Mouse (Mus musculus): ENCODE data around the gene Akr1c14. TPM values are rescaled to one million over a fixed set of nuclear protein-coding genes. Genes with fewer than 3 reads are reported as not detected.
"Not testable (repeated sequence)": the region's sequence is repeated elsewhere in the genome, so short reads cannot be mapped to it uniquely, and the experiment has no call there.

Gene Akr1c14
- total RNA-seq, 2 experiments from 2014 or later = not detected

DNA sequence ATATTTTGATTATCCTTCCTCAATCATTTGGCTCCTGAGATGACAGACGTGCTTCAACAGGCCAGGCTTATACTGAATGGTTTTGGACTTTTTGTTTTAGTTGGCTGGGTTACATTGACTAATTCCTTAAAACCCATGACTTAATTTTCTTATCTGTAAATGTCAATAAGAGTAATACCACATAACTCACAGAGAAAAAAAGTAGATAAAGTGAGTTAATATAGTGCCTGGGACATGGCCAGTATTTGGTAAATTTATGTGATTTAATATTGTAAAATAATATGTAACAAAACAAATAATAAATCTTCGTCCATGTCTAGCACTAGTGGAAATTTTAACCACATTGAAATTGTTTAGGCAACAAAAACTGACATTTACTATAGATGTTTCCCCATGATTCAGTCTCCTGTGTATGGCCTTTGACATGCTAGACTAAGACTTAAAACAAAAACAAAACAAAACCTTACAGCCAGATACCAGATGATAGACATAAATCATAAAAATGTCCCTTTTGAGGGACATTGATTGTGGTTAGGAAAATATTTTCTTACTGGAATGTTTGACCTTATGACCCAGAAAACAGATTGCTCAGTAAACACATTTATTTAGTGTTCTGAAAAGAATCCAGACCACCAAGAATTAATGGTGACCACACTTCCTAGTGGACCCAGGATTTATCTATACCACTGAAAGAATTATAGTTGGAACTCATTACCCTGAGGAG is 70.5 kb downstream of the Akr1c14 start:
- ATAC-seq (replicated peaks; ENCODE audit: poor library complexity, severe bottlenecking) = no peak

DNA sequence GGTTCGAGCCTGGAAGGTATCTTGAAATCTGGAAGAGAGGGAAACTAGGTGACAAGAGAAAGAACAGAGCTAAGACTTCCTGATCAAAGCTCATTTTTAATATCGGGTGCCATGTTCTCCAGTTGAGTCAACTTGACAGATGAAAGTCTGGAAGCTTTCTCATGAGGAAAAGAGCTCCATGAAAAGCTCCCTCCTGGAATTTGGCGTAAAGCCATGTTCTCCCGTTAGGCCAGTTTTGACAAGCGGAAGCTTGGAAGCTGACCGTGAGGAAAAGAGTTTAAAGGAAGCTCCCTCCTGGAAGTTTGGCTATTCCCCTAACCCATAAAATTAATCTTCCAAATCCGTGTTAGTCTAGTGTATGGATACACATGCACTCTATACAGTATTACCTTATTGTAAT is 74.3 kb downstream of the Akr1c14 start:
- ATAC-seq (replicated peaks; ENCODE audit: poor library complexity, severe bottlenecking) = no peak

DNA sequence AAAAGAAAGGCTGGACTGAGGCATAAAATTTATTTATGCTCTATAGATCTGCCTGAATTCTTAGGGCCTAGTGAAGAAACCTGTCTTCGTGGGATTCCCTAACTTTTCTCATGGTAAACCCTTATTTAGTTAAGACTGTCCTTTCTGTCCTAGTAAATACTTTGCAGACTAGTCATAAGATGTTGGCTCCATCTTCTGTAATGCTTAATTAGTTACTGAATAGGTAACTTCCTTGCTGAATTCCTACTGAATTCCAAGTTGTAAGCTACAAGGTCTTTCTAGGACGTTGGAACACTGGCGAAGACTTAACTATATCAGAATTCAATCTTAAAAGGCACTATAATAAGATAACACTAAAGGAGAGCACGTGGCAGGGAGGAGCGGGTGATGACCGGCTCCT is 75.7 kb downstream of the Akr1c14 start:
- ATAC-seq (replicated peaks; ENCODE audit: poor library complexity, severe bottlenecking) = not testable (repeated sequence)

DNA sequence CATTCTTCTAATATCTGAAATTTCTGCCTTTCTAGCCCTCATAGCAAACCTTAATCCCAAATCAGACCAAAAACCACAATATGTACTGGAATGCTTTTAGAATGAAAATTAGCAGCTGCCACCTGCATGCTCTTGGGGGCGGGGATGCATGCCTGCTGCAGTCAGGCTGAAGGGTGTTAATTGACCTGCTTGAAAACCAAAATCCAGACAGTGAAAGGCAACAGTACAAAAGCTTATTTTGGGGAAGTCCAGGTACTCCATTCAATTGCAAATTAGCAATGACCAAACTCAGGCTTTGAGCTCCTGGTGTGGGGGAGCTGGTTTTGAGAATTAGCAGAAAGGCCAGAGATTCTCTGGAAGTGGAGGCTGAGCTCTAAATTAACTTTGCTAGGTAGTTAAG is 77.0 kb downstream of the Akr1c14 start:
- ATAC-seq (replicated peaks; ENCODE audit: poor library complexity, severe bottlenecking) = not testable (repeated sequence)

DNA sequence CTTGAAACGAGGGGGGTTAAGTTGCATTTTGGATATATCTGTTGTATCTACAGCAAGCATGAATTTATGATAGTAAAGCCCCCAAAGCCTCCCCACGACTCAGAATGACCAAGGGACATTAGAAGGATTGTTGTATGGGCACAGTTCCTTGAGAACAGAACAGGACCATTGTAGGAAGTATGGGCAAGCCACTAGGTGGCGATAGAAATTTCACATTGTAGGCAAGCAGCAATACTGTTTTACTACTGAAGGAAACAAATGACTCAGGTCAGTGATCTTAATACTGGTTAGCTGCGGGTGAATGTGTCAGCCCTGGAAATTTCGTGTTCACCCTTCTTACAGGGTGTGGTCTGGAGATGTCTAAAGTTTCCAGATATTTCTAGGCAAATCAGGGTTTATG is 80.3 kb downstream of the Akr1c14 start:
- ATAC-seq (replicated peaks; ENCODE audit: poor library complexity, severe bottlenecking) = peak; percentile 81

DNA sequence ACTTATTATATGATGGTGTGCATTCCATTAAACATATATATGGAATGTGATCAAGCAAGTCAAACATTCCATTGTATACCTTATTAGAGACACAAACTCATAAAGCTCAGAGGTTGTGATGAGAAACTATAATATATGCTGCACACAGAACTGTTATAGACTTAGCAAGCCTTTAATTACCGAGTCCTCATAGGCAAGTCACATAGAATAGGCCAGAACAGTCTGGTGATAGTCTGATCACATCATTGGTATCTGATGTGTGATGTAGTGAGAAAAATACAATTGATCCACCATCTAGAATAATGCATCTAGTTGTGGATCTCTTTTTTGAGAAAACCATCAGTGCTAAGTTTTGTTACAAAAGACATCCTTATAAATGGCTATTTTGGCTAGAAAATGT is 82.5 kb downstream of the Akr1c14 start:
- no peak for ATAC-seq (replicated peaks; ENCODE audit: poor library complexity, severe bottlenecking)

DNA sequence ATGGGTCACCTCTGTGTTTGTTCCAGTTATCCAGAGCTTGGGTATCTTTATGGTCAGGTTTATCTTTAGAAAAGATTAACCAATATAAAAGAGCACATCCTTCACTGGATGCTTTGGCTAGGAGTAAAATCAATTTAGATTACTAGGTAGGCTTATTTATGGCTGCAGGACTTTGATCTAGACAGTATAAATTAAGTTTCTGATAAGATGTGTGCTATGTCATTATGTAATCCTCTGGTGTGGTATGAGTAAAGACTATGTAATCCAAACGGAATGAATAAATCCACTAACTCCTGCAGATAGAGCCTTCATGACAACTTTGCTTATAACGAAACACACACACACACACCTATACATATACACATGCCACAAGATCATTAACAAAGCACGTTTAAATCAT is 82.9 kb downstream of the Akr1c14 start:
- ATAC-seq (replicated peaks; ENCODE audit: poor library complexity, severe bottlenecking) = no peak

DNA sequence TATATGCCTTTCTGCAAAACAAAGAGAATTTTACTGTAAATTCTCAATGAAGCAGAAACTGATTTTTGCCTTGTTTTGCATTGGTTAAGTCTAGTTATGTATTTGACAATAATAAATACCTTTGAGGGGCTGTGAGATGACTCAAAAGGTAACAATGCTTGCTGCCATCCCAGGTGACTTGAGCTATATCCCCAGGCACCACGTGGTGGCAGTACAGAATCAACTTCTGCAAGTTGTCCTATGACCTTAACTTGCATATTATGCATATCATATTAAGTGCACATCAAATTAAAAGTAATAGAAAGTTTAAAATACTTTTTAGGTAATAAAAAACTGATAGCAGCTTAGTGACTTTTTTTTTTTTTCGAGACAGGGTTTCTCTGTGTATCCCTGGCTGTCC is 84.3 kb downstream of the Akr1c14 start:
- peak; percentile 71 for ATAC-seq (replicated peaks; ENCODE audit: poor library complexity, severe bottlenecking)

Other genes with a start within 250 kb of the Akr1c14 start
- not detected in 2 replicates for gene Calml3, start 244.7 kb upstream of the Akr1c14 start, total RNA-seq (2014; fragmentation: Nextera tagmentation)
- gene Calml3, start 244.7 kb upstream of the Akr1c14 start, total RNA-seq (2017) = not detected in 2 replicates
- not detected in 2 replicates for gene Calm4, start 211.3 kb upstream of the Akr1c14 start, total RNA-seq (2014; fragmentation: Nextera tagmentation)
- not detected in 2 replicates for gene Calm4, start 211.3 kb upstream of the Akr1c14 start, total RNA-seq (2017)
- gene Calm5, start 194.8 kb upstream of the Akr1c14 start, total RNA-seq (2014; fragmentation: Nextera tagmentation) = not detected in 2 replicates
- not detected in 2 replicates for gene Calm5, start 194.8 kb upstream of the Akr1c14 start, total RNA-seq (2017)
- gene Net1, start 130.8 kb upstream of the Akr1c14 start, total RNA-seq (2014; fragmentation: Nextera tagmentation) = 30.4 and 34.8 TPM in 2 replicates
- 42.4 and 50.9 TPM in 2 replicates for gene Net1, start 130.8 kb upstream of the Akr1c14 start, total RNA-seq (2017)
- gene Tubal3, start 130.7 kb upstream of the Akr1c14 start, total RNA-seq (2014; fragmentation: Nextera tagmentation) = not detected in 2 replicates
- gene Tubal3, start 130.7 kb upstream of the Akr1c14 start, total RNA-seq (2017) = not detected in 2 replicates
- gene Ucn3, start 103.7 kb upstream of the Akr1c14 start, total RNA-seq (2014; fragmentation: Nextera tagmentation) = not detected in 2 replicates
- gene Ucn3, start 103.7 kb upstream of the Akr1c14 start, total RNA-seq (2017) = not detected in 2 replicates
- gene Akr1c18, start 101.6 kb downstream of the Akr1c14 start, total RNA-seq (2014; fragmentation: Nextera tagmentation) = not detected in 2 replicates
- gene Akr1c18, start 101.6 kb downstream of the Akr1c14 start, total RNA-seq (2017) = not detected in 2 replicates
- 26.7 and 36.1 TPM in 2 replicates for gene Akr1c13, start 142.1 kb downstream of the Akr1c14 start, total RNA-seq (2014; fragmentation: Nextera tagmentation)
- 32.5 and 34.0 TPM in 2 replicates for gene Akr1c13, start 142.1 kb downstream of the Akr1c14 start, total RNA-seq (2017)
- gene Akr1c19, start 179.7 kb downstream of the Akr1c14 start, total RNA-seq (2014; fragmentation: Nextera tagmentation) = not detected in 2 replicates
- gene Akr1c19, start 179.7 kb downstream of the Akr1c14 start, total RNA-seq (2017) = not detected in 2 replicates
- 0.66 and 3.5 TPM in 2 replicates for gene Akr1c12, start 230.4 kb downstream of the Akr1c14 start, total RNA-seq (2014; fragmentation: Nextera tagmentation)
- 1.3 and 1.9 TPM in 2 replicates for gene Akr1c12, start 230.4 kb downstream of the Akr1c14 start, total RNA-seq (2017)